Mouse (Mus musculus): ENCODE results near the gene Hunk. TPM values are rescaled to one million over a fixed set of nuclear protein-coding genes. Genes with fewer than 3 reads are reported as not detected.
A peak's percentile ranks its signal among the peaks of the same experiment; 100 is the strongest.

The Hunk gene
- polyA plus RNA-seq, 1 experiment from 2014 or later, result 8.5 TPM

- Histone ChIP-seq H3K9me3 (no peaks in the 10 kb centered on the region), H3K36me3 (no peaks in the 10 kb centered on the region), H3K9ac (replicated peaks) (no peak overlapping the region), H3K27me3 (no peaks in the 10 kb centered on the region), H3K4me2 (replicated peaks) (no peak overlapping the region), H3K4me3 (replicated peaks) (no peak overlapping the region), H3K27ac (no peak overlapping the region), H3K4me1 (replicated peaks) (peaks cover 7% of the 10 kb centered on the region; the same call in 1 of the 2 replicates)
- WGBS, result 34% methylated on average over 3 of the region's 3 CpGs
- no peak for ATAC-seq
Observed at GRCm38 (mm10) chr16:90545509-90545908, 159.7 kb downstream of the Hunk start.

- 0 out of 2 replicates have a peak, but pooled peaks have one; percentile 17 for ATAC-seq
- WGBS, result 85% methylated on average over 3 of the region's 3 CpGs
- Histone ChIP-seq H3K9ac (replicated peaks) (no peak overlapping the region), H3K4me3 (replicated peaks) (no peak overlapping the region), H3K4me1 (replicated peaks) (peaks cover 7% of the 10 kb centered on the region; the same call in 1 of the 2 replicates), H3K36me3 (no peaks in the 10 kb centered on the region), H3K27me3 (no peaks in the 10 kb centered on the region), H3K9me3 (no peaks in the 10 kb centered on the region), H3K27ac (no peak overlapping the region), H3K4me2 (replicated peaks) (no peak overlapping the region)
Observed at GRCm38 (mm10) chr16:90546591-90546990, 160.8 kb downstream of the Hunk start.

- no peak overlapping the region for H3K9ac ChIP-seq (replicated peaks)
- WGBS, result 80% methylated on average over 9 of the region's 9 CpGs
- no peaks in the 10 kb centered on the region for H3K9me3 ChIP-seq
- no peaks in the 10 kb centered on the region for H3K36me3 ChIP-seq
- ATAC-seq, result no peak
- H3K4me2 ChIP-seq (replicated peaks), result no peak overlapping the region
- no peak overlapping the region for H3K4me3 ChIP-seq (replicated peaks)
- peaks cover 7% of the 10 kb centered on the region; the same call in 1 of the 2 replicates for H3K4me1 ChIP-seq (replicated peaks)
- no peak overlapping the region for H3K27ac ChIP-seq
- no peaks in the 10 kb centered on the region for H3K27me3 ChIP-seq
Observed at GRCm38 (mm10) chr16:90547996-90548395, 162.2 kb downstream of the Hunk start.

Other genes starting within 250 kb of the Hunk start
- gene Tiam1, start 242.2 kb upstream of the Hunk start, polyA plus RNA-seq (2015; fragmentation: Nextera tagmentation; extraction: Ambion mirVana), result 26.5 and 30.4 TPM in 2 replicates
- 826 and 844 TPM in 2 replicates for gene Sod1, start 165.3 kb upstream of the Hunk start, polyA plus RNA-seq (2015; fragmentation: Nextera tagmentation; extraction: Ambion mirVana)
- gene Scaf4, start 101.5 kb upstream of the Hunk start, polyA plus RNA-seq (2015; fragmentation: Nextera tagmentation; extraction: Ambion mirVana), result 25.1 and 29.4 TPM in 2 replicates

Measured in midbrain, embryonic 13.5 days (tissue).